Mouse (Mus musculus): ENCODE results near the gene Fnbp1. TPM values are rescaled to one million over a fixed set of nuclear protein-coding genes. Genes with fewer than 3 reads are reported as not detected.
A peak's percentile ranks its signal among the peaks of the same experiment; 100 is the strongest.

Gene Fnbp1
- polyA plus RNA-seq, 1 experiment from 2014 or later: 15.7 TPM

GRCm38 (mm10) chr2:31140772-31141073, 1.1 kb downstream of the Fnbp1 start:
- H3K4me3 ChIP-seq (ENCODE audit: low read depth, low read length): peak overlapping the region; percentile 98
- H3K4me1 ChIP-seq (replicated peaks; ENCODE audit: control insufficient read depth, insufficient read depth): no peaks in the 10 kb centered on the region
- DNase-seq (ENCODE audit: low spot score) (no peak), ATAC-seq (ENCODE audit: low FRiP score, low TSS enrichment) (no peak; the same call in 1 of the 2 replicates)
- no peaks in the 10 kb centered on the region for H3K9me3 ChIP-seq (ENCODE audit: control insufficient read depth, low read length)
- H3K27me3 ChIP-seq (ENCODE audit: control insufficient read depth, insufficient read depth, low read length): no peaks in the 10 kb centered on the region
- H3K27ac ChIP-seq (replicated peaks): peak overlapping the region; percentile 88
- H3K9ac ChIP-seq (ENCODE audit: low read length): peak overlapping the region; percentile 96
- peak overlapping the region; percentile 82 for H3K4me2 ChIP-seq (replicated peaks; ENCODE audit: low read depth)
- no peaks in the 10 kb centered on the region for H3K36me3 ChIP-seq (ENCODE audit: control insufficient read depth, insufficient read depth, low read length)
- WGBS: 7% methylated on average over 10 of the region's 10 CpGs
- TF ChIP-seq CTCF (IDR thresholded peaks at IDR 0.05; ENCODE audit: low read depth) (no peak), EP300 (optimal IDR thresholded peaks at IDR 0.05) (no peak)

GRCm38 (mm10) chr2:31139991-31140771, 1.6 kb downstream of the Fnbp1 start:
- Histone ChIP-seq H3K9me3 (ENCODE audit: control insufficient read depth, low read length) (no peaks in the 10 kb centered on the region), H3K27me3 (ENCODE audit: control insufficient read depth, insufficient read depth, low read length) (no peaks in the 10 kb centered on the region), H3K4me2 (replicated peaks; ENCODE audit: low read depth) (peak overlapping the region; percentile 82), H3K9ac (ENCODE audit: low read length) (peak overlapping the region; percentile 96), H3K27ac (replicated peaks) (no peak overlapping the region), H3K4me3 (ENCODE audit: low read depth, low read length) (peak overlapping the region; percentile 98), H3K36me3 (ENCODE audit: control insufficient read depth, insufficient read depth, low read length) (no peaks in the 10 kb centered on the region), H3K4me1 (replicated peaks; ENCODE audit: control insufficient read depth, insufficient read depth) (no peaks in the 10 kb centered on the region)
- no peak for DNase-seq (ENCODE audit: low spot score)
- TF ChIP-seq EP300 (optimal IDR thresholded peaks at IDR 0.05) (no peak), CTCF (IDR thresholded peaks at IDR 0.05; ENCODE audit: low read depth) (no peak)
- WGBS: 64% methylated on average over 12 of the region's 12 CpGs
- no peak for ATAC-seq (ENCODE audit: low FRiP score, low TSS enrichment)

- WGBS: 88% methylated on average over 10 of the region's 10 CpGs
- H3K9ac ChIP-seq (ENCODE audit: low read length): no peak overlapping the region
- TF ChIP-seq CTCF (IDR thresholded peaks at IDR 0.05; ENCODE audit: low read depth) (no peak), EP300 (optimal IDR thresholded peaks at IDR 0.05) (no peak)
- DNase-seq (ENCODE audit: low spot score): no peak
- H3K4me1 ChIP-seq (replicated peaks; ENCODE audit: control insufficient read depth, insufficient read depth): no peaks in the 10 kb centered on the region
- H3K36me3 ChIP-seq (ENCODE audit: control insufficient read depth, insufficient read depth, low read length): no peaks in the 10 kb centered on the region
- no peak overlapping the region for H3K4me2 ChIP-seq (replicated peaks; ENCODE audit: low read depth)
- H3K9me3 ChIP-seq (ENCODE audit: control insufficient read depth, low read length): no peaks in the 10 kb centered on the region
- no peaks in the 10 kb centered on the region for H3K27me3 ChIP-seq (ENCODE audit: control insufficient read depth, insufficient read depth, low read length)
- no peak for ATAC-seq (ENCODE audit: low FRiP score, low TSS enrichment)
- no peak overlapping the region for H3K27ac ChIP-seq (replicated peaks)
- no peak overlapping the region for H3K4me3 ChIP-seq (ENCODE audit: low read depth, low read length)
Measured at GRCm38 (mm10) chr2:31139174-31139632, 2.6 kb downstream of the Fnbp1 start.

DNA sequence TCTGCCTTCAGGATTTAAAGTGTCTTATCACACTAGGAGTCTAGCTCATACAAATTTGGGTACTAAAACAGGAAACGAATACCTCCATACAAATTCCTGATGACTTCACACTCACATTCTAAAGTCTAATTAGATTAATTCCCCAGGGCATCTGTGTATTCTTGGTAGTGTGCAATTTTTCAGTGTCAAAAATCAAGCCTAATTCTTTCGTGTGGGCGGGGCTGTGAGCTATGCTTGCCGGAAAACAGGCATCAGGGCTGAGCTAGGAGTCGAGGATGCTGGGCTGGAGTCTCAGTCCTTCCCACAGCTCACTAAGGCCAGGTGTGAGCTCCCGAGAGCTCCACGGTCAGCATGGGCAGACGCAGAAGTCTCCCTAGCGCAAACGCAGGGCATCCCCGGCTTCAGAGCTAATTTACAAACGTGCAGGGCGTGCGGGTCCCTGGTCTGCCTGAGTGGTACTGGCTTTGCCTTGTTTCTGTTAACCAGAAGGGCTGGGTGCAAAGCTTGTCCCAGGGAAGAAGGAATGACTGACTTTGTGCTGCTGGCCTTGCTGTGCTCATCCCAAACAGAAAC, 4.7 kb downstream of the Fnbp1 start:
- H3K27ac ChIP-seq (replicated peaks): 0 out of 2 replicates have a peak overlapping the region, but pooled peaks have one; percentile 35
- WGBS: 60% methylated on average over 14 of the region's 14 CpGs
- ATAC-seq (ENCODE audit: low FRiP score, low TSS enrichment) (no peak), DNase-seq (ENCODE audit: low spot score) (no peak)
- 0 out of 2 replicates have a peak overlapping the region, but pooled peaks have one; percentile 4 for H3K9ac ChIP-seq (ENCODE audit: low read length)
- no peak overlapping the region for H3K4me3 ChIP-seq (ENCODE audit: low read depth, low read length)
- no peaks in the 10 kb centered on the region for H3K36me3 ChIP-seq (ENCODE audit: control insufficient read depth, insufficient read depth, low read length)
- no peaks in the 10 kb centered on the region for H3K9me3 ChIP-seq (ENCODE audit: control insufficient read depth, low read length)
- H3K4me2 ChIP-seq (replicated peaks; ENCODE audit: low read depth): no peak overlapping the region
- TF ChIP-seq CTCF (IDR thresholded peaks at IDR 0.05; ENCODE audit: low read depth): no peak
- TF ChIP-seq EP300 (optimal IDR thresholded peaks at IDR 0.05): no peak
- H3K4me1 ChIP-seq (replicated peaks; ENCODE audit: control insufficient read depth, insufficient read depth): no peaks in the 10 kb centered on the region
- H3K27me3 ChIP-seq (ENCODE audit: control insufficient read depth, insufficient read depth, low read length): no peaks in the 10 kb centered on the region

DNA sequence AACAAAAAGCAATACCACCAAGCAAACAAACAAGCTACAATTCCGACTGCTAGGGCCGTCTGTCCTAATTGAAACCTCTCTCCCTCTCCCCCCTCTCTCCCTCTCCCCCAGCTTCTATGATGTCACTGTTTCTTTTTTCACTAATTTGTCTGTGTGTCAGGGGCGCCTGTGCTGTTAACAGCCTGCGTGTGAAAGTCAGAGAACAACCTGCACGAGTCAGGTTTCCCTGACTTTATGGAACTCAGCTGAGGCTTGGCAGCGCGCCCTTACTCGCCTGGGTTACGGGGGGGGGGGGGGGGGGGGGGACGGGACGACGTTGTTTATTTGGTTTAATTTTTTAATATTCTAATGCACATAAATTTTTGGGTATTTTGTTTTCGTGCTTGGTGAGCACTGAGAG, 5.5 kb downstream of the Fnbp1 start:
- ATAC-seq (ENCODE audit: low FRiP score, low TSS enrichment): no peak
- TF ChIP-seq EP300 (optimal IDR thresholded peaks at IDR 0.05) (no peak), CTCF (IDR thresholded peaks at IDR 0.05; ENCODE audit: low read depth) (no peak)
- Histone ChIP-seq H3K27me3 (ENCODE audit: control insufficient read depth, insufficient read depth, low read length) (no peaks in the 10 kb centered on the region), H3K9ac (ENCODE audit: low read length) (no peak overlapping the region), H3K36me3 (ENCODE audit: control insufficient read depth, insufficient read depth, low read length) (no peaks in the 10 kb centered on the region), H3K4me1 (replicated peaks; ENCODE audit: control insufficient read depth, insufficient read depth) (no peaks in the 10 kb centered on the region), H3K27ac (replicated peaks) (no peak overlapping the region), H3K4me3 (ENCODE audit: low read depth, low read length) (no peak overlapping the region), H3K4me2 (replicated peaks; ENCODE audit: low read depth) (no peak overlapping the region), H3K9me3 (ENCODE audit: control insufficient read depth, low read length) (no peaks in the 10 kb centered on the region)
- WGBS: 43% methylated on average over 12 of the region's 13 CpGs
- no peak for DNase-seq (ENCODE audit: low spot score)

DNA sequence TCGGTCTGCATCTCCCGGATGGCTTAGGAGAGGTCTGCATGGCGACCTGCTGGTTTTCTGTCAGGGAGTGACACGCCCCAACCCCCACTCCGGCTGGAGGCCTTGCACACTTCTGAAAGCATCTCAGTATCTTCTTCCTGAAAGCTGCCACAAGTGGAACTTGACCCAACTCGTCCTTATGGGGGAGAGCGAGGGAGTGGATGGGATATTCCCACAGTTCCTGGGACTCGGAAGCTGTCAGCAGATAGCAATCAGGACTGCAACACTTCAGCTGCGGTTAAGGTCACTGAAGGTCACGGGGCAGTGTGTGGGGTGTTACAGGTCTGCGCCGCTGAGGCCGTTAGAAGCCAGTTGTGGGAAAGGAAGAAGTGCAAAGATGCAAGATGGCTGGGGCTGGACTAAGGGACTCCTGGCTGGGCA, 6.3 kb downstream of the Fnbp1 start:
- Histone ChIP-seq H3K36me3 (ENCODE audit: control insufficient read depth, insufficient read depth, low read length) (no peaks in the 10 kb centered on the region), H3K9me3 (ENCODE audit: control insufficient read depth, low read length) (no peaks in the 10 kb centered on the region)

More for the DNA sequence above, 6.3 kb downstream of the Fnbp1 start:
- no peak for DNase-seq (ENCODE audit: low spot score)
- TF ChIP-seq EP300 (optimal IDR thresholded peaks at IDR 0.05) (no peak), CTCF (IDR thresholded peaks at IDR 0.05; ENCODE audit: low read depth) (no peak)
- H3K27ac ChIP-seq (replicated peaks): no peak overlapping the region
- peaks cover 6% of the 10 kb centered on the region; the same call in 1 of the 2 replicates for H3K4me1 ChIP-seq (replicated peaks; ENCODE audit: control insufficient read depth, insufficient read depth)
- H3K4me2 ChIP-seq (replicated peaks; ENCODE audit: low read depth): no peak overlapping the region
- 57% methylated on average over 13 of the region's 13 CpGs for WGBS
- H3K27me3 ChIP-seq (ENCODE audit: control insufficient read depth, insufficient read depth, low read length): no peaks in the 10 kb centered on the region
- H3K4me3 ChIP-seq (ENCODE audit: low read depth, low read length): no peak overlapping the region
- no peak overlapping the region for H3K9ac ChIP-seq (ENCODE audit: low read length)
- no peak for ATAC-seq (ENCODE audit: low FRiP score, low TSS enrichment)
